Mouse (Mus musculus) heart, adult 11 months (tissue): Measurements from ENCODE around the gene Zfhx3.

Source experiments
- DNase-seq: peaks from one replicate; pipeline ENCODE4 v3.0.0; 2022

Gene Zfhx3

GRCm38 (mm10) chr8:108813375-108813774 lies 870.9 kb downstream of the Zfhx3 start:
- DNase-seq, result peak; percentile 92

- DNase-seq, result no peak
Measured at GRCm38 (mm10) chr8:108819271-108819671, 876.8 kb downstream of the Zfhx3 start.

DNA sequence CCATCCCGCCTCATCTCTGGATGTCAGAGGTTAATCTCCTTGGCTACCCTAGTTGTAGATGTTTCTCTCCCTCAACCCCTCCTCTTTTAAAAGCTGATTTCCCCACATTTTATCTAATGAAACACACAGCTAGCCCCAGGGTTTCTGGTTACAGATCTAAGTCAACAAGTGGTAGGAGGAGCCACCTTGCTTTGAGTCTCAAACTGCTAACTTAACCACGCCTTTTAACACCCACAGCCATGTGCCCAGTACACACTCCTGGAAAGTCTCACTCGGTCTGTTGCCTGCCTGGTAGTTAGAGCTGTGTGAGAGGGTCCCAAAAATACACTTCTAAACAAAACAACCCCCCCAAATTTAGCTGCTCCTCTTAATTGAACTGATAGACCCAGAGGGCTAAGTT lies 877.4 kb downstream of the Zfhx3 start:
- no peak for DNase-seq

GRCm38 (mm10) chr8:108820634-108821033 lies 878.2 kb downstream of the Zfhx3 start:
- DNase-seq, result peak; percentile 94

- no peak for DNase-seq
Measured at GRCm38 (mm10) chr8:108822841-108823266, 880.4 kb downstream of the Zfhx3 start.

DNA sequence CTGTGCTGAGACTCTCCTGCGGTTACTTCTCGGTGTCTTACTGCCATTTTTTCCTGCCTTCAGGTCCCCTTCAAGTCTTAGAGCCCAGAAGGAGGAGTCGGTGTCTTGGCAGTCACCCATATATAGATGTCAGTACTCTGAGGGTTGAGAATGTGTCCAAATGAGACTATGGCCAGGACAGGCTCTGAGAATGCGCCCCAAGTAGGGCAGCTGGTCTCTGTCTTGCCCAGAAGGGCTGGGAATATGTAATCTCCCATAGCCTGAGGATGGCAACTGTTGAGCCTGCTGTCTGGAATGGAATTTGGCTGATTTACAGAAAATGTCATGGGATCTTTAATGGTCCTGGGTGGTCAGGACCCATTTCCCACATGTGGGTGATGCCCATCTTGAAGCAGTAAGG lies 881.6 kb downstream of the Zfhx3 start:
- no peak for DNase-seq

GRCm38 (mm10) chr8:108826414-108826813 lies 884.0 kb downstream of the Zfhx3 start:
- DNase-seq, result no peak

- peak; percentile 91 for DNase-seq
Measured at GRCm38 (mm10) chr8:108827428-108827827, 885.0 kb downstream of the Zfhx3 start.

GRCm38 (mm10) chr8:108829305-108829717 lies 886.9 kb downstream of the Zfhx3 start:
- DNase-seq, result peak; percentile 94

DNA sequence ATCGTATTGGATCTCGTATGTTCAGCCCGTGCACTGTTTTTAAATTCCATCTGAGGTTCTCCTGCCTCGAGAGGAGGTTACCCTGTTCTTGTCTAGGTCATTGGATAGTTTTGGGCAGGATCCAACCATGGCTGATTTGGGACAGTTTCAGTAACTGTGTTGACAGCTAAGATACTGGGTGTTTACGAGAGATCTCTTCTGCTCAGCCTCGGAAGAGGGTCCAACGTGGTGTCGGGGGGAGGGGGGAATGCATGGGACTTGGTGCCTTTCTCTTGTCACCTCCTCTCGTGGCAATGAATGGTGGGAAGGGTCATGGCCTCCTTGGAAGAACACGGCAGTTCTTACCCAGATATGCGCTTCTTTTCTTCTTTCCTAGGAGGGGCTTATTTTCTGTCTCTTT lies 892.7 kb downstream of the Zfhx3 start:
- no peak for DNase-seq

DNA sequence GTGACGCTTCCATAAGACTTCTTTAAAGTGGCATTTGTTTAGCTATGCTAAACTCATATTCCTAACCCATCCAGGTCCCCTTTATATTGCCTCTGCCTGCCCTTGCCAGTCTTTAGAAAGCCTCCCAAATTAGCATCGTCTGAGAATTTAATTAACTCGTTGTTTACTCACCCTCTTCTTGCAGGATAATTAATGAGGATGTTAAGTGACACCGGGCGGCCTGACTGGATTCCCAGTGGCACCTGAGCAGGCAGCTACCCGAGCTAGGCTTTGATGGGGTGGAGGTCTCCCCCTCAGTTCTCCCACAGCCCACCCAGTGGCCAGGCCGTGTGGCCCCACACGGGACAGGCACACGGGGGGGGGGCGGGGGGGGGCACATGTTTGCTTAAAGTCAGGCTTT lies 895.3 kb downstream of the Zfhx3 start:
- no peak for DNase-seq

DNA sequence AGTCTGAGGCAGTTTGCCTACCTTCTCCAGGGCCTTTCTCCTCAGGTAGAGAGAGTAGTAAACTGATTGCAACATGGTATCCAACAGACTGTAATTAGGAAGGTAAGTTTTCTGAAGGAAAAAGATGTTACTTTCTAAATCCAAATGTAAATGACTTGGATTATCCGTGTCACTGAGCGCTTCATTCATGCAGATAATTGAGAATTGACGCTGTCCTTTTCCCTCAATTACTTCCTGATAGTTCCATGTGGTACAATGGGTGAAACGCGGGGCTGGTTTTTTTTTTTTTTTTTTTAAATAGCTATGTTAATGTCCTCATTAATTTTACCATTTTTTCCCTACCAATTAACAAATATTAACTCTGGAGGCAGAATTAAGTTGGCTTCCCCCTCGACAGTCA lies 896.3 kb downstream of the Zfhx3 start:
- no peak for DNase-seq

GRCm38 (mm10) chr8:108842307-108842706 lies 899.9 kb downstream of the Zfhx3 start:
- no peak for DNase-seq

- no peak for DNase-seq
Measured at GRCm38 (mm10) chr8:108846174-108846573, 903.7 kb downstream of the Zfhx3 start.

DNA sequence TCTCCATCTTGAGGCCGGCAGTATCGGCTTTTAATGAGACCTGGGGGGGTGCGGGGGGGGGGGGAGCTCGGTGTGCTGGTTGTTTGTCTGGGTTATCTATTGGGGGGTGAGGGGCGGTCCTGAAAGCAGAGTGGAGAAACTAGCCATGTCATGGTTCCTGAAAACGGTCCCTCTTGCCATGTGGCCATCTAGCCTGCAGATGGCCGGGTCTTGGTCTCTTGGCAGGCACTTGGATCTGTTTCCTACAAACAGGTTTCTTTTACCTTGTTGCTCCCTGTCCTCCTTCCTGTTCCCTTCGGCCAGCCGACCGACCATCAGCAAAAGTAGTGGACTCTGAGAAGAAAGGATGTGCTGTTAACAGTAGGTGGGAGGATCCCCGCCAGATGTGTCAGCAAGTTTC lies 904.4 kb downstream of the Zfhx3 start:
- no peak for DNase-seq

DNA sequence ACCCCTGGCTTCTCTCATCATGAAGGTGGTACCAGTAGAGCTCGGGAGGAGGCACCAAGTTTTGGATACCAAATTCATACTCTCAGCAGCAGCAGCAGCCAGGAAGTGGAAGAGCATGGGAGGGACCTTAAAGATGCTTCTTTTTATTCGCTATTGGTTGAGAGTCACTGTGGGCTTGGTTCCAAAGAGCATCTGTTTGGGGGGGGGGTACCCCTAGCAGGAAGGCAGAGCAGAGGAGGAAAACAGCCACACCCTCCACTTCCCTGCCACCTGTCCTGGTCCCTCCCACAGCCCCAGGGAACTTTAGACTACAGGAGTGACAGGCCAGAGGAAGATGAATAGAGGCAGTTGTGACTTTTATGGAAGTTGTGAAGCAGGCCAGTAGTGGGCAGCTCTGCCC lies 904.9 kb downstream of the Zfhx3 start:
- DNase-seq, result peak; percentile 94

GRCm38 (mm10) chr8:108848484-108848883 lies 906.0 kb downstream of the Zfhx3 start:
- no peak for DNase-seq

- DNase-seq, result no peak
Measured at GRCm38 (mm10) chr8:108853028-108853427, 910.6 kb downstream of the Zfhx3 start.

DNA sequence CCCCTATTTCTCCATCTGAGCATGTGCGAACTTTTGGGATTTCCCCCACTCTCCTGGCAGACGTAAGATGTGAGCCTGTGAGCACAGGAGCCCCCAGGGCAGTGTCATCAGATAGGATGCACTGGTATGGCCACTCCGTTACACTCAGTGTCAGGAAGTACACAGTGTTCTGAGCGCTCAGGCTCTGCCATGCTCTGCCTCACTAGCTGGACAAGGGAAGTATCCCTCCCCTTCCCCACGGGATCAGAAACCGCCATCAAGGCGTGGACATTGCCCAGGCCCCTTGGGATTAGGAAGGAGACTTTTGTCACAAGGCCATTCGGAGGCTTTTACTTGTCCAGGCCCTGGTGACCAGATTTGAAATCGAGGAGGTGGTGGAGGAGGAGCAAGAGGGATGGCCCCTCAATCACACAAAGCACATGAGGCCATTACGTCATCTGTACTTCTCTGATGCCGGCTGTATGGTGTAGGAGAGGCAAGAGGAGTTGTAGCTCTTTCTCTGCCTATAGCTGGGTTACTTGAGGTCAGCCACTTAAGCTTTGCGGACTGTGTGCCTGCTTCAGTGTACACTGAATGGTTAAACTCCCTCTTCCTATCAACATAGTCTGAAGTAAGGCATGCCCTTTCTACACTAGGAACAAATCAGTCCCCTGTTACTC lies 912.1 kb downstream of the Zfhx3 start:
- DNase-seq, result peak; percentile 96

- no peak for DNase-seq
Measured at GRCm38 (mm10) chr8:108859001-108859400, 916.6 kb downstream of the Zfhx3 start.

DNA sequence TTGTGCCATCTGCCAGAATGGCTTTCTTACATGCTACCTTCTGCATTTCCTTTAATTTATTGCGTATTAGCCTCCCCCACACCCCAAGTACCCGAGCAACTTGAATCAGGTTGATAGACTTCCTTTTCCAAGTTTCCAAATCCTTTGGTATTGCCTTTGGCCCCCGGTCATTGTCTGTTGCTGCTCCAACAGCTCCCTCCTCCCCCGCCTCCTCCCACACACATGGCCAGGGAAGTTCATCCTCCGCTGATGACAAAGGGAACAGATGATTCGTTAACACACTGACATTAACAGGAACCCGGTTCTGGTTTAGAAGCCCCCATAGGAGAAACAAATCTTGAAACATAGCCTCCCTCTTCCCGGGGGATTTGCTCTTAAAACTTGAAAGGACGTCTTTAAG lies 917.5 kb downstream of the Zfhx3 start:
- DNase-seq, result peak; percentile 96

GRCm38 (mm10) chr8:108863440-108863839 lies 921.0 kb downstream of the Zfhx3 start:
- no peak for DNase-seq

GRCm38 (mm10) chr8:108866430-108866829 lies 924.0 kb downstream of the Zfhx3 start:
- DNase-seq, result no peak

- DNase-seq, result peak; percentile 96
Measured at GRCm38 (mm10) chr8:108867482-108868258, 925.2 kb downstream of the Zfhx3 start.
